Mouse (Mus musculus): Measurements from ENCODE around the gene Tex38.

Gene Tex38

GRCm38 (mm10) chr4:115775056-115775455 lies 5.8 kb downstream of the Tex38 start:
- no peak for DNase-seq (ENCODE audit: low read depth, low spot score)

GRCm38 (mm10) chr4:115767647-115768467 lies 13.0 kb downstream of the Tex38 start:
- DNase-seq (ENCODE audit: low read depth, low spot score): no peak

GRCm38 (mm10) chr4:115764581-115764980 lies 16.2 kb downstream of the Tex38 start:
- no peak for DNase-seq (ENCODE audit: low read depth, low spot score)

GRCm38 (mm10) chr4:115761206-115761605 lies 19.6 kb downstream of the Tex38 start:
- no peak for DNase-seq (ENCODE audit: low read depth, low spot score)

- no peak for DNase-seq (ENCODE audit: low read depth, low spot score)
Measured at GRCm38 (mm10) chr4:115754851-115755250, 26.0 kb downstream of the Tex38 start.

GRCm38 (mm10) chr4:115754101-115754500 lies 26.7 kb downstream of the Tex38 start:
- DNase-seq (ENCODE audit: low read depth, low spot score): no peak

- no peak for DNase-seq (ENCODE audit: low read depth, low spot score)
Measured at GRCm38 (mm10) chr4:115749336-115749735, 31.5 kb downstream of the Tex38 start.

- DNase-seq (ENCODE audit: low read depth, low spot score): no peak
Measured at GRCm38 (mm10) chr4:115748181-115748580, 32.6 kb downstream of the Tex38 start.

GRCm38 (mm10) chr4:115743096-115743495 lies 37.7 kb downstream of the Tex38 start:
- DNase-seq (ENCODE audit: low read depth, low spot score): no peak

- DNase-seq (ENCODE audit: low read depth, low spot score): no peak
Measured at GRCm38 (mm10) chr4:115742658-115743057, 38.2 kb downstream of the Tex38 start.

GRCm38 (mm10) chr4:115738481-115738985 lies 42.3 kb downstream of the Tex38 start:
- DNase-seq (ENCODE audit: low read depth, low spot score): no peak

- DNase-seq (ENCODE audit: low read depth, low spot score): peak; percentile 89
Measured at GRCm38 (mm10) chr4:115737551-115738041, 43.2 kb downstream of the Tex38 start, which contains the start of gene Efcab14. Efcab14 (plus strand) TSS chr4:115737744.

GRCm38 (mm10) chr4:115734867-115735266 lies 46.0 kb downstream of the Tex38 start:
- no peak for DNase-seq (ENCODE audit: low read depth, low spot score)

- no peak for DNase-seq (ENCODE audit: low read depth, low spot score)
Measured at GRCm38 (mm10) chr4:115733746-115734145, 47.1 kb downstream of the Tex38 start.

- no peak for DNase-seq (ENCODE audit: low read depth, low spot score)
Measured at GRCm38 (mm10) chr4:115732223-115732818, 48.5 kb downstream of the Tex38 start.

- DNase-seq (ENCODE audit: low read depth, low spot score): no peak
Measured at GRCm38 (mm10) chr4:115731588-115732222, 49.1 kb downstream of the Tex38 start.
